Mouse (Mus musculus): ENCODE measurements around the gene Eef1a1. TPM values are rescaled to one million over a fixed set of nuclear protein-coding genes. Genes with fewer than 3 reads are reported as not detected.
"Not testable (repeated sequence)": the region's sequence is repeated elsewhere in the genome, so short reads cannot be mapped to it uniquely, and the experiment has no call there.

Gene Eef1a1
- total and polyA plus RNA-seq, 3 experiments, result 901 to 1,045 (median 970) TPM

DNA sequence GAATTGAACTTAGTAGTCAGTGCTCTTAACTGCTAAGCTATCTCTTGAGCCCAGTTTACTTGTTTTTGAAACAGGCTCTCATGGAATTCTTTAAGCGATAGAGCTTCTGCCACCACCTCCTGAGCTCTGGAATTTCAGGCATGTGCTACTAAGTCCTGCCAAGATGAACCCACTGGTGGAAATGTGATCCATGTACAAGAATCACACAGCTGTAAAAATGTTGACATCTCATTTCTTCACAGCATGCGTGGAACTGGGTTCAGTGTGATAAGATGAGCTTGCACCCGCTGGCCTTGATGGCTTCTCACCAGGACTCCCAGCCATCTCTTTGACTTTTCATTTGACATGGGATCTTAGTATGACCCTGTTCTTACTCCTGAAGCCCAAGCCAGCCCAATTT, 11.4 kb upstream of the Eef1a1 start:
- 44% methylated on average over 3 of the region's 3 CpGs for WGBS
- H3K27ac ChIP-seq, result no peak overlapping the region
- intact Hi-C loops (cut with DNase I), result no loop called here

DNA sequence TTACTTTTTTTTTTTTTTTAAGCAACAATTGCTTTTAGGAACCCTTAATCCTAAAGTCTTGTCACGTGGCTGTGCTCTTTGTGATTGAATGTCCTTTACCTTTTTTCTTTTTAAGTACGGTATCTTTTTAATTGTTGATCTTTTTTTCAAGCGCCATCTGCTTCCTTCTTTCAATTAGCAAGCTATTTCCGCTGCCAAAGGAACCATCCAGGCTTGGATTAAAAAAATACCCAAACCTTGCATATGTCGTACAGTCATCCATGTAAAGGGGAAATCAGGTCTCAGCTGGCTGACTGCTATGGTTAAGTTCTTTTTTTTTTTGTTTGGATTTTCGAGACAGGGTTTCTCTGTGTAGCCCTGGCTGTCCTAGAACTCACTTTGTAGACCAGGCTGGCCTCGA, 4.2 kb upstream of the Eef1a1 start:
- Histone ChIP-seq H3K27ac (no peak overlapping the region), H3K4me1 (ENCODE audit: control insufficient read depth, insufficient read depth, low read length) (no peaks in the 10 kb centered on the region), H3K9ac (ENCODE audit: low read depth, low read length) (no peak overlapping the region), H3K4me3 (no peak overlapping the region), H3K27me3 (ENCODE audit: control insufficient read depth, insufficient read depth, low read length) (peaks cover 2% of the 10 kb centered on the region; the same call in 1 of the 2 replicates), H3K36me3 (ENCODE audit: control insufficient read depth, insufficient read depth, low read length) (no peaks in the 10 kb centered on the region), H3K79me2 (replicated peaks; ENCODE audit: control insufficient read depth, insufficient read depth, low read length) (no peaks in the 10 kb centered on the region)
- TF ChIP-seq CTCF (IDR thresholded peaks at IDR 0.05) (no peak), POLR2A (IDR thresholded peaks at IDR 0.05; ENCODE audit: insufficient read depth, low read depth, low read length) (no peak), EP300 (IDR thresholded peaks at IDR 0.05; ENCODE audit: insufficient read depth, low read depth, low read length) (no peak)
- no peak for DNase-seq
- intact Hi-C loops (cut with DNase I), result no loop called here
- WGBS, result 74% methylated on average over 7 of the region's 7 CpGs

More for the DNA sequence above, 11.4 kb upstream of the Eef1a1 start:
- TF ChIP-seq CTCF (IDR thresholded peaks at IDR 0.05), result no peak
- no peak for TF ChIP-seq POLR2A (IDR thresholded peaks at IDR 0.05; ENCODE audit: insufficient read depth, low read depth, low read length)
- no peak for TF ChIP-seq EP300 (IDR thresholded peaks at IDR 0.05; ENCODE audit: insufficient read depth, low read depth, low read length)
- Histone ChIP-seq H3K9ac (ENCODE audit: low read depth, low read length) (no peak overlapping the region), H3K4me3 (no peak overlapping the region), H3K79me2 (replicated peaks; ENCODE audit: control insufficient read depth, insufficient read depth, low read length) (no peaks in the 10 kb centered on the region), H3K36me3 (ENCODE audit: control insufficient read depth, insufficient read depth, low read length) (no peaks in the 10 kb centered on the region), H3K27me3 (ENCODE audit: control insufficient read depth, insufficient read depth, low read length) (no peaks in the 10 kb centered on the region), H3K4me1 (ENCODE audit: control insufficient read depth, insufficient read depth, low read length) (no peaks in the 10 kb centered on the region)
- no peak for DNase-seq

DNA sequence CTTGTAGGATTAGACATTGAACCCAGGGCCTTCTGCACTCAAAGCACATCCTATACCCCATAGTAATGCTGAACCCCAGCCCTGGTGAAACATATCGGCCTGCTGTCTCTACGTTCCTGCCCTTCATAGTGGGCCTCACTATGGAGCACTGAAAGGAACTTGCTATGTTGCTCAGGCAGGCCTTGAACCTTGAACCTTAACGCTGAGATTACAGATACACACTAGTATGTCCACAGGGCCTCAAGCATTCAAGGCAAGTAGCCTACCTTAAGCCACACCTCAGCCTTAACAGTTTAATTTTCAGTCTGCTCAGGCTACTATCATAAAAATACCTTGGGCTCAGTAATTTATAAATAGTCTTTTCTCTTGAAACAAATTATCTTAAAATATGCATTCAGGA, 3.3 kb upstream of the Eef1a1 start:
- Histone ChIP-seq H3K4me1 (ENCODE audit: control insufficient read depth, insufficient read depth, low read length) (no peaks in the 10 kb centered on the region), H3K27me3 (ENCODE audit: control insufficient read depth, insufficient read depth, low read length) (peaks cover 2% of the 10 kb centered on the region; the same call in 1 of the 2 replicates), H3K36me3 (ENCODE audit: control insufficient read depth, insufficient read depth, low read length) (no peaks in the 10 kb centered on the region), H3K4me3 (no peak overlapping the region), H3K27ac (no peak overlapping the region), H3K9ac (ENCODE audit: low read depth, low read length) (no peak overlapping the region), H3K79me2 (replicated peaks; ENCODE audit: control insufficient read depth, insufficient read depth, low read length) (no peaks in the 10 kb centered on the region)
- DNase-seq, result no peak
- WGBS, result 82% methylated on average over 3 of the region's 3 CpGs
- TF ChIP-seq POLR2A (IDR thresholded peaks at IDR 0.05; ENCODE audit: insufficient read depth, low read depth, low read length) (no peak), EP300 (IDR thresholded peaks at IDR 0.05; ENCODE audit: insufficient read depth, low read depth, low read length) (no peak), CTCF (IDR thresholded peaks at IDR 0.05) (no peak)
- intact Hi-C loops (cut with DNase I), result no loop called here

DNA sequence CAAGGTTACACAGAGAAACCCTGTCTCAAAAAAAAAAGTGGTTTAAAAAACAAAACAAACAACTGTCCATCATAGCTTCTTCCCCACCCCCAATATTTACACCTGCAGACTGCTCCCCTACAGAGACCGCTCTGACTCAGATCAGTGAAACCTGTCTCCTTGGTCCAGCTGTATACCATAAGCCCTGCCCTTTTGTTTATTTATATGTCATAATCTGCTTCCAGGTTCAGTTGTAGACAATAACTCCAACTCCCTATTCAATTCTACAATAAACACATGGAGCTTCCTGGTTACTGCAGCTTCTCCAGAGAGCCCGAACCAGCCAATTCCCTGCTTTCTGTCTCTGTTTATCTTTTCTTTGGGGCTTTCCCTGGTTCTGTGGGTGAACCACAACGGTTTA, 2.2 kb upstream of the Eef1a1 start:
- Histone ChIP-seq H3K4me1 (ENCODE audit: control insufficient read depth, insufficient read depth, low read length) (no peaks in the 10 kb centered on the region), H3K4me3 (no peak overlapping the region), H3K9ac (ENCODE audit: low read depth, low read length) (no peak overlapping the region), H3K27ac (no peak overlapping the region), H3K36me3 (ENCODE audit: control insufficient read depth, insufficient read depth, low read length) (no peaks in the 10 kb centered on the region), H3K27me3 (ENCODE audit: control insufficient read depth, insufficient read depth, low read length) (peaks cover 2% of the 10 kb centered on the region; the same call in 1 of the 2 replicates), H3K79me2 (replicated peaks; ENCODE audit: control insufficient read depth, insufficient read depth, low read length) (no peaks in the 10 kb centered on the region)
- intact Hi-C loops (cut with DNase I), result no loop called here
- no peak for DNase-seq
- TF ChIP-seq CTCF (IDR thresholded peaks at IDR 0.05) (no peak), POLR2A (IDR thresholded peaks at IDR 0.05; ENCODE audit: insufficient read depth, low read depth, low read length) (no peak), EP300 (IDR thresholded peaks at IDR 0.05; ENCODE audit: insufficient read depth, low read depth, low read length) (no peak)
- 73% methylated on average over 3 of the region's 3 CpGs for WGBS

DNA sequence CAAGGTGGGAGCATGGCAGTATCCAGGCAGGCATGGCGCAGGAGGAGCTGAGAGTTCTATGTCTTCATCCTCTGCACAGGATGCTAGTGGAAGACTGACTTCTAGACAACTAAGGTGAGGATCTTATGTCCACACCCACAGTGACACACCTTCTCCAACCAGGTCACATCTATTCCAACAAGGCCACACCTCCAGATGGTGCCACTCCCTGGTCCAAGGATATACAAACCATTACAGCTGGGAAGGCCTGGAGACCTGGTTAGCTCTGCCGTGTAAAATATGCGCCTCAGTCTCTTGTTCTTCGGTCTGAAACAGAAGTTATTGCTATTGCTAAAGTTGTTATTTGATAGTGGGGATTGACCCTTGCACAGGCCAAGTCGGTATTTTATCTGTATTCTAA, 930 bp downstream of the Eef1a1 start:
- H3K36me3 ChIP-seq (ENCODE audit: control insufficient read depth, insufficient read depth, low read length); H3K4me1 ChIP-seq (ENCODE audit: control insufficient read depth, insufficient read depth, low read length); DNase-seq; H3K4me3 ChIP-seq; H3K27me3 ChIP-seq (ENCODE audit: control insufficient read depth, insufficient read depth, low read length); intact Hi-C loops (cut with DNase I); H3K9ac ChIP-seq (ENCODE audit: low read depth, low read length); H3K27ac ChIP-seq; H3K79me2 ChIP-seq (replicated peaks; ENCODE audit: control insufficient read depth, insufficient read depth, low read length): not testable (repeated sequence)
- WGBS, result 96% methylated on average over 5 of the region's 5 CpGs

- H3K4me3 ChIP-seq, result no peak overlapping the region
- no peak overlapping the region for H3K27ac ChIP-seq
- H3K9ac ChIP-seq (ENCODE audit: low read depth, low read length), result no peak overlapping the region
- intact Hi-C loops (cut with DNase I), result loop anchor here (5.0 kb wide), 1 partner anchor 37 kb away; the partner anchor contains the start of genes Gm17324 and Mto1
- H3K36me3 ChIP-seq (ENCODE audit: control insufficient read depth, insufficient read depth, low read length), result peaks cover 2% of the 10 kb centered on the region
- TF ChIP-seq POLR2A (IDR thresholded peaks at IDR 0.05; ENCODE audit: insufficient read depth, low read depth, low read length) (no peak), CTCF (IDR thresholded peaks at IDR 0.05) (no peak), EP300 (IDR thresholded peaks at IDR 0.05; ENCODE audit: insufficient read depth, low read depth, low read length) (no peak)
- WGBS, result 87% methylated on average over 3 of the region's 3 CpGs
- H3K4me1 ChIP-seq (ENCODE audit: control insufficient read depth, insufficient read depth, low read length), result peaks cover 2% of the 10 kb centered on the region
- no peaks in the 10 kb centered on the region for H3K79me2 ChIP-seq (replicated peaks; ENCODE audit: control insufficient read depth, insufficient read depth, low read length)
- no peak for DNase-seq
- no peaks in the 10 kb centered on the region; the same call in 1 of the 2 replicates for H3K27me3 ChIP-seq (ENCODE audit: control insufficient read depth, insufficient read depth, low read length)
Observed at GRCm38 (mm10) chr9:78484660-78485059, 4.3 kb downstream of the Eef1a1 start.
